Mouse (Mus musculus) adrenal gland, postnatal 10 days (tissue): ENCODE results near the gene Ttll9. TPM values are rescaled to one million over a fixed set of nuclear protein-coding genes. Genes with fewer than 3 reads are reported as not detected.

Experiments used
- DNase-seq: peaks from one replicate; pipeline ENCODE4 v3.0.0; 2021; ENCODE audit warnings: mixed read lengths
- total RNA-seq, 2 experiments: library from RNA; stranded (reverse); gene quantifications; 2 replicates each; pipeline ENCODE4 v1.2.3; 2021

Gene Ttll9
- total RNA-seq, 2 experiments from 2014 or later, result 0.27 to 0.79 TPM

DNA sequence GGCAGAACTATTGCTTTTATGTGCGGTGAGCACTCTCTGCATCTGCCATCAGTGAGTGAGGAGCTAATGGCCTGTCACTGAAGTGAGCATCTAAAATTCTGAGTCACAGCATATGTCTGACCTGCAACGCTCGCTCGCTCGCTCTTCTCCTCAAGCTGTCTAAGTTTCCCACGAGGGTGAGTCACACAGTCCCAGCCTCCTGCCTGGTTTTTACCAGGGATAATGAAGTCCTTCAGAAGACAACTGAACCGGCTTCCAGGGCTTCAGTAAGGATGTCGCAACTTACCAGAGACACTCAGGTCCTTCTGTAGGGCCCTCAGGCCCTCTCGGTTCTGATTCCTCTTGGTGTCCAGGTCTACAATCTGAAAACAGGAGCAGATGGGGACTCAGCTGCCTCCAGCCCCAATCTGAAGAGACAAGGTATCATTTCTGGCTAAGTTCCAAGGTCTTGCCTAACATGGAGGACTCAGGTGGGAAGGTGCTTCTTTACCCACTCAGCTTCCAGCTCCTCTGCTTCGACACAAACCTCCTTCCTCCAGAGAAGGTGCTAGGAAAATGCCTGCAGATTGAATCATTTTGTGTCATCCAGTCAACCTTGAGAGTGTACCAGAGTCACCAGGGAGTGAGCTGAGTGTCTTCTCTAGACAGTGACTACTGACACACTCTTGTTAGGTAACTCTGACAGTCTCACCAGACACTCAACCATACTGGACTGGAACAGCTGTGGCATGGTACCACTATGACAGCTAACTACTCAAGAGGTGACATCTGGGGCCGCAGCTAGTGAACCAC, 51.6 kb downstream of the Ttll9 start:
- DNase-seq, result peak; percentile 21

DNA sequence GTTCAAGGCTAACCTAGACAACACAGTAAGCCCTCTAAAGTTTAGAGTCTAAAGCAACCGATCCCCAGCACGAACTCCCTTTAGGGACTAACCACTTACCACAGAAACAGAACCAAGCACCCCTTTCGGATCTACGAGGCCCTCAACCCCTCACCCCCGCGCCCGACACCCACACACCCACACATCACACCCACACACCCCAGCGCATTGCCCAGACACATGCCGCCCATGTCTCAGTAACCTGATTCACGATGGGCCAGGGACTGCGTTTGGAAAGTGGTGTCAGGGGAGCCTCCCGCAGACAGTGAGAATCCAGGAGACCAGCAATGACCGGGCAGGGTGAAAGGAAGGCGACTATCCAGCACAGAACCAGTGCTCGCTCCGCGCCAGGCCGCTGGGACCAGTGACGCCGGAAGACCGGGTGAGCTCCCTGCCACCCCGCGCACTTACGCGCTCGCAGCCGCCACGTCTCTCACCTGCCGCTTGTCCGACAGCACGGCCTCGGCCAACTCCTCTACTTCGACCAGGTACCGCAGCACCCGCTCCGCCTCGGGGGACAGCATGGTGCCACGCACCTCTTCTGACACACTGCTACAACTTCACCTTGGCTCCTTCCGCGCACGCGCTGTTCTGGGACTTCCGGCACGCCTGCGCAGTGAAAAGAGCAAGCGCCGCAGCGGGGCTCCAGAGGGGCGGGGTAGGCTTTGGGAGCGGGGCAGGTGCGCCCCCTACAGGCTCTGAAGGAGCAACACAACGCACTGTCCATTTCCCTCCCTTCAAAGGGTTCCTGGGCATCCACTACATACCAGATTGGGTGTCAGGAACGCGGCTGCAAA, 52.7 kb downstream of the Ttll9 start, which contains the start of gene Pdrg1:
Gene Pdrg1, minus strand, starts transcription at position 670 of the 836 bp plus-strand sequence.
- DNase-seq, result peak; percentile 97

DNA sequence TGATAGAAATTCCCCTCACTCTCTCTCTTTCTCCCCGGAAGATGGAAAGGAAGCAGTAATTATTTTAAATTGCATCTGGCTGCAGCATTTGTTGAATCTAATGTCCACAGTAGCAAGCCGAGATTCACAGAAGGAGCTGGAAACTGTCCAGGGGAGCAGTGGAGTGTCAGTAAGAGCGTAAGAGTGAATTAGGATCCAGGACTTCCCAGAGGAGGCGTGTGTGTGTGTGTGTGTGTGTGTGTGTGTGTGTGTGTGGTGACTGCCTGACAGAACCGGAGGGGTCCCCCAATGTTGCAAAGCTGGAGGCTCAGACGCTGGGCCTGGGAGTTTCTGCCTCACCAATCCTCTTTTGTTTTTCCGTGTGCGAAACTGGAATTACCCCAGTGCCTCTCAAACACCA, 53.5 kb downstream of the Ttll9 start:
- DNase-seq, result no peak

GRCm38 (mm10) chr2:153016786-153017185, 54.5 kb downstream of the Ttll9 start:
- no peak for DNase-seq

GRCm38 (mm10) chr2:153019355-153019754, 57.1 kb downstream of the Ttll9 start:
- no peak for DNase-seq

DNA sequence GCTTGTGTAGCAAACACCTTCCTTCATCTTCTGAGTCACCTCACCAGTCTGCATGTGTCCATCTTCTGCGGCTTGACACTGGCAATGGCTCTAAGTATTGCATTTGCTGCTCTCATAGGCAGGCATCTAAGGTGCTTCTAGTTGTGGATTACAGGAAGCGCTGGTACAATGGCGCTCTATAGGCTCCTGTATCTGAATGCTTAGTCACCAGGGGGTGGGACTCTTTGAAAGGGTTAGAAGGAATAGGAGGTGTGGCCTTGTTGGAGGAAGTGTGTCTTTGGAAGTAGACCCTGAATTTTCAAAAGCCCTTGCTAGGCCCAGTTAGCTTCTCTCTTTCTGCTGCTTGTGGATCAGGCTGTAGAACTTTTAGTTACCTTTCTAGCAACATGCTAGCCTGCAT, 58.9 kb downstream of the Ttll9 start:
- no peak for DNase-seq

DNA sequence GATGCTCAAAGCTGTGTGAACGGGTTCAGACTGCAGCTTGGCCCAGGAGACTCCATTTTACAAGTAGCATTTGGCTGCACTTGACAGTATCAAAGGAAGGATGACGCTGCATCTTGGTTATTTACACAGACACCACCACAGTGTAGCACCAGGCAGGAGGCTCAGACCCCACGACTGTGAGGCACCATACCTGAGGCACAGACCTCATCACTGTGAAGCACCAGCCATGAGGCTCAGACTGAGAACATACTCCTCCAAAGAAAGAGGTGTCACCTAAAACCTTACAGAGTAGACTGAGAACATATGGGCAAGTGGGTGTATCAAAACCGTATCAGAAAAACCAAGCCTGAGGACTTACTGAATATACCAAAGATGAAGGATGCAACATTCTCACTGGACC, 60.6 kb downstream of the Ttll9 start:
- no peak for DNase-seq

DNA sequence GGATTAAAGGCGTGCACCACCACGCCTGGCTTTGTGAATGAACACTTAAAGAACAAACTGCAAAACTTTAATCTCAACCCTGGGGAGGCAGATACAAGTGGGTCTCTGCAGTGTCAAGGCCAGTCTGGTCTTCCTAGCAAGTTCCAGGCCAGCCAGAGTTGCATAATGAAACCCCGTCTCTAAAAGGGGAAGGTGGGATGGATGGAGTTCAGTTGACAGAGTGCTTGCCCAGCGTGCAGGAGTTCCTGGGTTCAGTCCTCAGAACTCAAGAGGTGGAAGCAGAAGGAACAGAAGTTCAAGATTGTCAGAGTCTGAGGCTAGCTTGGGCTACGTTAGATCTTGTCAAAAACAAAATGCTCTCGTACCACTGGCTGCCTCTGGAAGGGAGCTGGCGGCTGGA, 63.8 kb downstream of the Ttll9 start:
- no peak for DNase-seq

- no peak for DNase-seq
Measured at GRCm38 (mm10) chr2:153027501-153027900, 65.2 kb downstream of the Ttll9 start.

DNA sequence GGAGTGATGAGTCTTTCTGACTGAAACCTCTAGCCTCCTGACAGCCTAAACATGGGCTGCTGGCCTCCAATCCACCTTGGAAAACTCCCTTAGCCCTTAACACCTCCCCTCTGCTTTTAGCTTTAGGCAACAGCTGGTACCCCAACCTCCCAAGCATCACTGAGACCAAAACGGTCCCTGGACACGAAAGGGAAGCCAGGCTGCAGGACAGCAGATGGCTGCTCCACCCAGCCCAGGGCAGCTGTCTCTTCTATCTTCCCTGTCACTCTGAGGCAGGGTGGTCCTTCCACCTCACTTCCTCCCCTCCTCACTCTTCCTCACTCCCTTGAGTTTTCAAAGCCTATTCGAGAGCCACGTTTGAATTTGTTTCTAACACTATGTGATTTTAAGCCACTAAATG, 68.1 kb downstream of the Ttll9 start:
- DNase-seq, result no peak

GRCm38 (mm10) chr2:153031126-153032082, 69.1 kb downstream of the Ttll9 start, which contains the start of gene Xkr7:
TSS of gene Xkr7 (plus strand) at chr2:153031852.
- DNase-seq, result peak; percentile 28

- peak; percentile 95 for DNase-seq
Measured at GRCm38 (mm10) chr2:153032083-153032842, 70.0 kb downstream of the Ttll9 start.

DNA sequence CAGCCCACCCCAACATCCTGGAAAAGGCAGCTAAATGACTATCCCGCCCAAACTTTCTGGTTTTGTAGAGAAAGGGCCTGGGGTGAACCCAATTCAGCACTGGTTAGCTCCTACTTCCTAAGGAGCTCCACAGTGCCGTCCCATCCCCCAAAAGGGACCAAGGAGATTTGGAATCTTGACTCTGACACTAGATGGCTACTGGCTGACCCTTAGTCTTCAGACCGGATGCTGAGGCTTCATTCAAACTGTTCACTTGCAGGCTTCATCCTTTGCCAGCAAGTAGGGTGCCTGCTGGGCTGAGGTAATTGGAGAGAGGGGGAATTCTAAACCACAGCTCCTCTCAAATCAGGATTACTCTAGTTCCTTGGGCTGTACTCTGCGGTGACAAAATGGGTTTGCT, 70.7 kb downstream of the Ttll9 start:
- no peak for DNase-seq

GRCm38 (mm10) chr2:153033545-153034230, 71.4 kb downstream of the Ttll9 start:
- DNase-seq, result no peak

- DNase-seq, result no peak
Measured at GRCm38 (mm10) chr2:153036690-153037089, 74.4 kb downstream of the Ttll9 start.

GRCm38 (mm10) chr2:153043886-153044285, 81.6 kb downstream of the Ttll9 start:
- no peak for DNase-seq

GRCm38 (mm10) chr2:153045884-153046299, 83.6 kb downstream of the Ttll9 start:
- DNase-seq, result no peak

DNA sequence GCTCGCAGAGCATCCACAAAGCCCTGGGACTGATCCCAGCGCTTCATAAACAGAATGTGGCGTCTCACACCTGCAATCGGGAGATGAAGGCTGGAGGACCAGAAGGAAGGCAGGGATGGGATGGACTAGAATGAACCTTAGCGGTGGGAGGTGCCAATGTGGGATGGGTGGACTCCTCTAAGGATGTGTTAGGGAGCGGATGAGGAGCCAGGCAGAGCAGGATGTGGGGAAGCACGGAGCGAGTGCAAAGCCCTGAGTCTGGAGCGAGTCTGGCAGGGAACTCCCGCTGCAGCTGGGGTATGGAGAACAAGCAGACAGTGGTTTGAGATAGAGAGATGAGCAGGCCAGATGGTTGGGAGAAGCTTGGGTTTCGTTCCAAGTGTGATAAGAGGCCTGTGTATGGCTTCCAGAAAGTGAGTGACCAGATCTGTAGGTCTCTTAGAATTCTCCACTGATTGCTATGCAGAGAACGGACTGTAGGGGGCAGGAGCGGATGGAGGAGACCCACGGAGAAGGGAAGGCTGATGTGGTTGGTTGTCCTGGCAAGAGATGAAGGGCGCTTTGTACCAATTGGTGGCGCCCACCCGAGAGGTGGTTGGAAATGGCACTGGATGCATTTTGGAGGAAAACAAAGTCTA, 85.7 kb downstream of the Ttll9 start:
- DNase-seq, result peak; percentile 75

DNA sequence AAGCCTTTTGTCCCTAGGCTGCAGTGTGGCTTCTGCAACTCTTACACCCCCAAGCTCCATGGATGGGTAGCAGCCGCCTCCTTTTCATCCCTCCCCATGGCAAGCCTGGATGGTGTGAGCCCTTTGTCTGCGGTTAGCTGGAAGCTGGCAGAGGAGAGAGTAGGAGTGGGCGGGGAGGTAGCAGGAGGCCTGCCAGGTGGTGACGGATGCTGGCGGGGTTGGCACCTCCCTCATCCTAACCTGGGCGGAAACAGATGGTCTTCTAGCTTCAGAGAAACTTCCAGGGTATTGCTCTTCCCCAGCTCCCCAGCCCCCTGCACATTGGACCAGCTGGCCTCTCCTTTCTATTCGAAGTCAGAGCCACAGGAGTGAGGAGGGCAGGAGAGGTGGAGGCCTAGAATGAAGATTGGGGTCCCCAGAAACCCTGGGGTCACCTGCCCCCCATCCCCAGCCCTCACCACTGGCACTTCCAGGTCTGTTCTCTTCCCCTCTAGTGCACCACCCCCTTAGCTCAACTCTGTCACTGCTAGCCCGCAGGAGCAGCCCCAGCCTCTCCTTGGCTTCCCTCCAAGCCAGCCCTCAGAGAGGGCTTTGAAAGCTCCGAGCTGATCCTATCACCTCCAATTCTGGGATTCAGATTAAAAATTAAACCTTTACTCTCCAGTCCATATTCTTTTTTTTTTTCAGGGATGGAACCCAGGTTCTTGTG, 87.2 kb downstream of the Ttll9 start:
- DNase-seq, result no peak

DNA sequence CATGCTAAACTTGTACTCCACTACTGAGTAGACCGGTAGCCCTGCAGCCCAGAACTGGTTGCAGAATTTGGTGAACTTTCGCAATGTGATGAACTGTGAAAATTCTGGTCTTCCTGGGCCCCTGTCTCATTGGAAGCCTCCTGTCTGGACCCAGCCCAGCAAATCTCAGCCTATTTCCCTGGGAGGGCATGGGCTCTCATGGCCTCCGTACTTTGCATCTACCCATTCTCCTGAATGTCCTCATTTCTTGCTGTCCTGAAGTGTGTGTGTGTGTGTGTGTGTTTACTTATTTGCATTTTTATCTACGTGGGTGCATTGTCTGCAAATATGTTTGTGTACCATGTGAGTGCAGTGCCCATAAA, 87.7 kb downstream of the Ttll9 start:
- no peak for DNase-seq
